Mouse (Mus musculus): Measurements from ENCODE around the gene Gm17019. TPM values are rescaled to one million over a fixed set of nuclear protein-coding genes. Genes with fewer than 3 reads are reported as not detected.
"Not testable (repeated sequence)": the region's sequence is repeated elsewhere in the genome, so short reads cannot be mapped to it uniquely, and the experiment has no call there.

The Gm17019 gene
- polyA plus RNA-seq, 1 experiment from 2014 or later, result not detected

GRCm38 (mm10) chr5:15040784-15041183 is 8.0 kb upstream of the Gm17019 start:
- not testable (repeated sequence) for H3K27me3 ChIP-seq (replicated peaks; ENCODE audit: control insufficient read depth, insufficient read depth, low read length); ATAC-seq (replicated peaks; ENCODE audit: low FRiP score, low TSS enrichment, low read depth); H3K4me2 ChIP-seq (ENCODE audit: low read length); H3K4me1 ChIP-seq (replicated peaks; ENCODE audit: control insufficient read depth, insufficient read depth, low read length); H3K36me3 ChIP-seq (ENCODE audit: control insufficient read depth, insufficient read depth, low read length); DNase-seq (ENCODE audit: low spot score); H3K4me3 ChIP-seq (ENCODE audit: low read depth, low read length); H3K9me3 ChIP-seq (ENCODE audit: control insufficient read depth, low read length); H3K27ac ChIP-seq (ENCODE audit: low read depth); H3K9ac ChIP-seq (ENCODE audit: low read length)
- 73% methylated on average over 3 of the region's 4 CpGs for WGBS

GRCm38 (mm10) chr5:15039984-15040383 is 7.2 kb upstream of the Gm17019 start:
- DNase-seq (ENCODE audit: low spot score) (peak; percentile 50), ATAC-seq (replicated peaks; ENCODE audit: low FRiP score, low TSS enrichment, low read depth) (peak; percentile 89)
- H3K4me1 ChIP-seq (replicated peaks; ENCODE audit: control insufficient read depth, insufficient read depth, low read length); H3K4me3 ChIP-seq (ENCODE audit: low read depth, low read length); H3K9me3 ChIP-seq (ENCODE audit: control insufficient read depth, low read length); H3K9ac ChIP-seq (ENCODE audit: low read length); H3K27me3 ChIP-seq (replicated peaks; ENCODE audit: control insufficient read depth, insufficient read depth, low read length); H3K4me2 ChIP-seq (ENCODE audit: low read length); H3K36me3 ChIP-seq (ENCODE audit: control insufficient read depth, insufficient read depth, low read length); H3K27ac ChIP-seq (ENCODE audit: low read depth): not testable (repeated sequence)
- 82% methylated on average over 4 of the region's 4 CpGs for WGBS

GRCm38 (mm10) chr5:15024316-15024715 is 8.5 kb downstream of the Gm17019 start:
- 100% methylated on average over 1 of the region's 1 CpGs for WGBS
- not testable (repeated sequence) for H3K4me1 ChIP-seq (replicated peaks; ENCODE audit: control insufficient read depth, insufficient read depth, low read length); H3K4me2 ChIP-seq (ENCODE audit: low read length); ATAC-seq (replicated peaks; ENCODE audit: low FRiP score, low TSS enrichment, low read depth); H3K27me3 ChIP-seq (replicated peaks; ENCODE audit: control insufficient read depth, insufficient read depth, low read length); H3K4me3 ChIP-seq (ENCODE audit: low read depth, low read length); H3K36me3 ChIP-seq (ENCODE audit: control insufficient read depth, insufficient read depth, low read length); DNase-seq (ENCODE audit: low spot score); H3K9me3 ChIP-seq (ENCODE audit: control insufficient read depth, low read length); H3K9ac ChIP-seq (ENCODE audit: low read length); H3K27ac ChIP-seq (ENCODE audit: low read depth)

DNA sequence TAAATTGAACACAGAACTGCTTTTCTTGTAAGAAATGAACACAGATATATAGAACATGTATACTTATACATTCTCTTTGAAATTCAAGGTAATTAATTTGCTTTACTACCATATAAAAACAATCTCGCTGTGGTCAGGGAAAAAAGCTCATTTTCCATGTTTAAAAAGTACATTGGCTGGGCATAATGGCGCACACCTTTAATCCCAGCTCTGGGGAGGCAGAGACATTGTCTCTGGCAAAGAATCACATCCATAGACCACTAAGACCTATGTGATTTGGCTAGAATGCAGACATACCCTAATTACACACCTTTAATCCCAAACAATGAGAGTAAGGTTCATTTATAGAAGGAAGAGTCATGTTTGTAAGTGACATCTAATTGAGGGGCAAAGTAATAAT is 12.7 kb downstream of the Gm17019 start:
- H3K27me3 ChIP-seq (replicated peaks; ENCODE audit: control insufficient read depth, insufficient read depth, low read length); H3K4me1 ChIP-seq (replicated peaks; ENCODE audit: control insufficient read depth, insufficient read depth, low read length); H3K36me3 ChIP-seq (ENCODE audit: control insufficient read depth, insufficient read depth, low read length); ATAC-seq (replicated peaks; ENCODE audit: low FRiP score, low TSS enrichment, low read depth); H3K4me2 ChIP-seq (ENCODE audit: low read length); DNase-seq (ENCODE audit: low spot score); H3K9me3 ChIP-seq (ENCODE audit: control insufficient read depth, low read length); H3K9ac ChIP-seq (ENCODE audit: low read length); H3K4me3 ChIP-seq (ENCODE audit: low read depth, low read length); H3K27ac ChIP-seq (ENCODE audit: low read depth): not testable (repeated sequence)
- 69% methylated on average over 2 of the region's 2 CpGs for WGBS

- not testable (repeated sequence) for H3K27ac ChIP-seq (ENCODE audit: low read depth); H3K27me3 ChIP-seq (replicated peaks; ENCODE audit: control insufficient read depth, insufficient read depth, low read length)
Observed at GRCm38 (mm10) chr5:15010639-15011582, 21.9 kb downstream of the Gm17019 start.

DNA sequence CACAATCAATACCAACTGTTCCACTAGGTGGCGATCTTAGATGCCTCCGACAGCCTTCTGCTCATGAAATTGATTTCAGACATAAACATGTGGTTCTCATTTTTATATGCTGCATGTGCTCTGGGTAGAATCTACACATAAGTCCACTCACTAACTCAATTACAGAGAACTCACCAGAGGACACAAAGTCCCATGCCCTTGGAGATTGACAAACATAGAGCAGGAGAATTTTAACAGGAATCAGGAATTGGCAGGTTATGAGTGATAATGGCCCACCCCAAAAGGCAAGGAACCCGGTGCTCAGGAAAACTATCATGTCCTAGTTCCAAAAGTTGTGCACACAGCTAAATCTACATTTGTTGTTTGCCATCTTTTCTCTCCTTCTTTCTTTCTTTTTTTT is 25.9 kb downstream of the Gm17019 start:
- not testable (repeated sequence) for H3K27me3 ChIP-seq (replicated peaks; ENCODE audit: control insufficient read depth, insufficient read depth, low read length); H3K27ac ChIP-seq (ENCODE audit: low read depth); H3K4me3 ChIP-seq (ENCODE audit: low read depth, low read length); H3K9me3 ChIP-seq (ENCODE audit: control insufficient read depth, low read length); DNase-seq (ENCODE audit: low spot score); H3K9ac ChIP-seq (ENCODE audit: low read length); H3K4me2 ChIP-seq (ENCODE audit: low read length); H3K36me3 ChIP-seq (ENCODE audit: control insufficient read depth, insufficient read depth, low read length); ATAC-seq (replicated peaks; ENCODE audit: low FRiP score, low TSS enrichment, low read depth); H3K4me1 ChIP-seq (replicated peaks; ENCODE audit: control insufficient read depth, insufficient read depth, low read length)
- 53% methylated on average over 3 of the region's 3 CpGs for WGBS

More at GRCm38 (mm10) chr5:15010639-15011582, 21.9 kb downstream of the Gm17019 start:
- not testable (repeated sequence) for H3K4me1 ChIP-seq (replicated peaks; ENCODE audit: control insufficient read depth, insufficient read depth, low read length); H3K4me2 ChIP-seq (ENCODE audit: low read length); H3K9ac ChIP-seq (ENCODE audit: low read length); H3K9me3 ChIP-seq (ENCODE audit: control insufficient read depth, low read length); H3K4me3 ChIP-seq (ENCODE audit: low read depth, low read length); H3K36me3 ChIP-seq (ENCODE audit: control insufficient read depth, insufficient read depth, low read length)
- ATAC-seq (replicated peaks; ENCODE audit: low FRiP score, low TSS enrichment, low read depth) (0 out of 2 replicates have a peak, but pooled peaks have one; percentile 50), DNase-seq (ENCODE audit: low spot score) (peak; percentile 49)
- WGBS, result 81% methylated on average over 11 of the region's 11 CpGs

GRCm38 (mm10) chr5:15006288-15006687 is 26.5 kb downstream of the Gm17019 start:
- not testable (repeated sequence) for DNase-seq (ENCODE audit: low spot score); ATAC-seq (replicated peaks; ENCODE audit: low FRiP score, low TSS enrichment, low read depth); H3K4me2 ChIP-seq (ENCODE audit: low read length); H3K27me3 ChIP-seq (replicated peaks; ENCODE audit: control insufficient read depth, insufficient read depth, low read length); H3K4me1 ChIP-seq (replicated peaks; ENCODE audit: control insufficient read depth, insufficient read depth, low read length); H3K9me3 ChIP-seq (ENCODE audit: control insufficient read depth, low read length); H3K36me3 ChIP-seq (ENCODE audit: control insufficient read depth, insufficient read depth, low read length); H3K9ac ChIP-seq (ENCODE audit: low read length); H3K27ac ChIP-seq (ENCODE audit: low read depth); H3K4me3 ChIP-seq (ENCODE audit: low read depth, low read length)
- 69% methylated on average over 3 of the region's 3 CpGs for WGBS

GRCm38 (mm10) chr5:15005584-15005983 is 27.2 kb downstream of the Gm17019 start:
- DNase-seq (ENCODE audit: low spot score); H3K9me3 ChIP-seq (ENCODE audit: control insufficient read depth, low read length); H3K4me3 ChIP-seq (ENCODE audit: low read depth, low read length); H3K9ac ChIP-seq (ENCODE audit: low read length); H3K27me3 ChIP-seq (replicated peaks; ENCODE audit: control insufficient read depth, insufficient read depth, low read length); H3K4me1 ChIP-seq (replicated peaks; ENCODE audit: control insufficient read depth, insufficient read depth, low read length); H3K27ac ChIP-seq (ENCODE audit: low read depth); H3K36me3 ChIP-seq (ENCODE audit: control insufficient read depth, insufficient read depth, low read length); H3K4me2 ChIP-seq (ENCODE audit: low read length): not testable (repeated sequence)
- WGBS, result 46% methylated on average over 2 of the region's 4 CpGs
- peak; percentile 79; the same call in 1 of the 2 replicates for ATAC-seq (replicated peaks; ENCODE audit: low FRiP score, low TSS enrichment, low read depth)
